Mouse (Mus musculus) lung, postnatal 0 days (tissue): ENCODE results near the gene Scnn1a. TPM values are rescaled to one million over a fixed set of nuclear protein-coding genes. Genes with fewer than 3 reads are reported as not detected.

Experiments
- ATAC-seq: fragments of 200-750 bp; cut with Nextera tagmentation; 2 replicates; pipeline ENCODE4 v1.8.0; 2017; ENCODE audit warnings: moderate library complexity
- DNase-seq: peaks from one replicate; pipeline ENCODE4 v3.0.0-alpha.2; 2016; ENCODE audit warnings: low spot score
- H3K27ac ChIP-seq: fragments of 300-500 bp; sonication (generic); 2 replicates; pipeline ENCODE4 v1.5.1; 2014; ENCODE audit warnings: antibody characterized with exemption, mild to moderate bottlenecking, low read length, mixed read lengths
- H3K27me3 ChIP-seq: fragments of 300-500 bp; sonication (generic); replicated peaks from 2 replicates; pipeline ENCODE4 v1.6.1; 2014; ENCODE audit warnings: low read length, mixed read lengths; ENCODE audit not compliant: insufficient read depth
- H3K36me3 ChIP-seq: fragments of 300-500 bp; sonication (generic); 2 replicates; pipeline ENCODE4 v1.6.1; 2014; ENCODE audit warnings: low read length, mixed read lengths; ENCODE audit not compliant: insufficient read depth
- H3K4me1 ChIP-seq: fragments of 300-500 bp; sonication (generic); 2 replicates; pipeline ENCODE4 v1.6.1; 2014; ENCODE audit warnings: antibody characterized with exemption, low read depth, low read length, mixed read lengths; ENCODE audit not compliant: insufficient read depth
- H3K4me2 ChIP-seq: fragments of 300-500 bp; sonication (generic); replicated peaks from 2 replicates; pipeline ENCODE4 v1.6.1; 2014; ENCODE audit warnings: low read depth, mild to moderate bottlenecking, low read length, moderate library complexity, mixed read lengths
- H3K4me3 ChIP-seq: fragments of 300-500 bp; sonication (generic); 2 replicates; pipeline ENCODE4 v1.5.1; 2014; ENCODE audit warnings: low read depth, low read length
- H3K9ac ChIP-seq: fragments of 300-500 bp; sonication (generic); replicated peaks from 2 replicates; pipeline ENCODE4 v1.6.1; 2014; ENCODE audit warnings: low read depth, mild to moderate bottlenecking
- H3K9me3 ChIP-seq: fragments of 300-500 bp; sonication (generic); 2 replicates; pipeline ENCODE4 v1.6.1; 2016; ENCODE audit warnings: low read length, mixed read lengths
- CTCF ChIP-seq: IDR thresholded peaks from 2 replicates; pipeline ENCODE4 v1.5.1; 2016; ENCODE audit warnings: antibody characterized with exemption, mild to moderate bottlenecking
- EP300 ChIP-seq: IDR thresholded peaks from 2 replicates; pipeline ENCODE4 v1.6.1; 2016; ENCODE audit warnings: antibody characterized with exemption, mild to moderate bottlenecking, control low read depth
- WGBS: fragments of 180-500 bp; shearing (Covaris S2); extraction: QIAGEN DNeasy Blood & Tissue Kit; methylation state at CpG from one replicate; pipeline ENCODE4 v1.1.7; 2014; 5-methylcytosine and 5-hydroxymethylcytosine counted together
- polyA plus RNA-seq: library from polyadenylated mRNA; unstranded; fragments of >200 nt; fragmentation: Nextera tagmentation; extraction: Ambion mirVana; gene quantifications from 2 replicates; pipeline ENCODE4 v1.2.1, GENCODE M21; 2015

Scnn1a gene
- polyA plus RNA-seq, 1 experiment from 2014 or later: 123 TPM

DNA sequence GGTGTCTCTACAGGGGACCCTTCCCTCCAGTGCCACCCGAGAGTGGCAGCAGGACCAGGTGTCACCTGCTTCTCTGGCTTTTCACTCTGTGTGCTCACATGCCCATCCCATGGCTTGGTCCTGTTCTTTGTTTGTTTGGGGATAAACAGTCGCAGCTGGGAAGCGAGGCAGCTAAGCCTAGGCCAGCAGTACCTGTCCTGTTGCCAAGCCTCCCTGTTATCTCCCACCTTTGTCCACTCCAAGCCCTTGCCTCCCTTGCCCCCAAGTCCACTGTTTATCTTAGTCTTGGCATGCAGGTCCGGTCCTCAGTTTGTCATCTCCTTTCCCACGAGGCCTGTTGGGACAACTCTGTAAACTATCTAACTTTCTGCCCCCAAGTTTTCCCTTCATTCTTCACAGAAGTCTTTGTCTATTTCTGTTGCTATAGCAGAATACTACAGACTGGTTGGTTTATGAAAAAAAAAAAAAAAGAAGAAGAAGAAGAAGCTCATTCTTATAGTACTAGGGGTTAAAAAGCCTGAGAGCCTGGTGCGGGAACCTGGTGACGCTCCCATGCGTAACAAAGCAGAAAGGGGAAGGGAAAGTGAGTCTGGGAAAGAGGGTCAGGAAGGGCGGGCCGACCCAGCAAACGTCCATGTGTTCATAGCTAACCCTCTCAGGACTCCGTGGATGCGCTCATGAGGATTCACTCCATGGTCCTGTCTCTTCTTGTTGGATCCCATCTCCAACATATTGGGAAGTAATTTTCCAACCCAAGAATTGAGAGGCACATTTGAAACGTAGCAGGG, 12.8 kb downstream of the Scnn1a start:
- H3K9me3 ChIP-seq: no peaks in the 10 kb centered on the region

DNA sequence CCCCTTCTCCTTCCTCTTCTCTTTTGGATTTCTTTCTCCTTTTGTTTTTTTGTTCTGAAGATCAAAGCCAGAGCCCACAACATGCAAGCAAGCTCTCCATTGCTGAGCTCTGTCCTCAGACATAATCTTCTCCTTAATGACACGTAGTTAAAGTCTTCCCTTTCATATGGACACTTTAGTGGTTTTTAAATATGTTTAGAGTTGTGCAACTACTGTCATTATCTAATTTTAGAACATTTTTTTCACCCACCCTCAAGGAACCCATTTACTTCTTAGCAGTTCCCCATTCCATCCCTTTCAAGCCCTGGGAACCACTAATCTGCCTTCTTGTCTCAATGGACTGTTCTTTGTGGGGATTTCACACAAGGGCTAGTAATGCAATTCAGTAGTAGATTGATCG, 13.9 kb downstream of the Scnn1a start:
- WGBS: 55% methylated on average over 2 of the region's 2 CpGs
- no peaks in the 10 kb centered on the region for H3K9me3 ChIP-seq
- H3K4me1 ChIP-seq: peaks cover 4% of the 10 kb centered on the region; the same call in 1 of the 2 replicates
- ATAC-seq (peak; percentile 33), DNase-seq (peak; percentile 87)
- no peak for TF ChIP-seq CTCF
- no peak for TF ChIP-seq EP300
- H3K4me2 ChIP-seq: no peak overlapping the region
- H3K36me3 ChIP-seq: no peaks in the 10 kb centered on the region
- H3K4me3 ChIP-seq: no peak overlapping the region
- no peak overlapping the region for H3K9ac ChIP-seq
- H3K27ac ChIP-seq: peak overlapping the region; percentile 64; the same call in 1 of the 2 replicates
- H3K27me3 ChIP-seq: no peaks in the 10 kb centered on the region

More for the DNA sequence above, 12.8 kb downstream of the Scnn1a start:
- no peak overlapping the region for H3K4me3 ChIP-seq
- H3K36me3 ChIP-seq: no peaks in the 10 kb centered on the region
- no peak overlapping the region for H3K4me2 ChIP-seq
- 63% methylated on average over 14 of the region's 14 CpGs for WGBS
- TF ChIP-seq EP300 (no peak), CTCF (no peak)
- ATAC-seq (no peak), DNase-seq (peak; percentile 28)
- H3K9ac ChIP-seq: no peak overlapping the region
- 0 out of 2 replicates have a peak overlapping the region, but pooled peaks have one; percentile 64 for H3K27ac ChIP-seq
- no peaks in the 10 kb centered on the region for H3K27me3 ChIP-seq
- no peaks in the 10 kb centered on the region for H3K4me1 ChIP-seq

DNA sequence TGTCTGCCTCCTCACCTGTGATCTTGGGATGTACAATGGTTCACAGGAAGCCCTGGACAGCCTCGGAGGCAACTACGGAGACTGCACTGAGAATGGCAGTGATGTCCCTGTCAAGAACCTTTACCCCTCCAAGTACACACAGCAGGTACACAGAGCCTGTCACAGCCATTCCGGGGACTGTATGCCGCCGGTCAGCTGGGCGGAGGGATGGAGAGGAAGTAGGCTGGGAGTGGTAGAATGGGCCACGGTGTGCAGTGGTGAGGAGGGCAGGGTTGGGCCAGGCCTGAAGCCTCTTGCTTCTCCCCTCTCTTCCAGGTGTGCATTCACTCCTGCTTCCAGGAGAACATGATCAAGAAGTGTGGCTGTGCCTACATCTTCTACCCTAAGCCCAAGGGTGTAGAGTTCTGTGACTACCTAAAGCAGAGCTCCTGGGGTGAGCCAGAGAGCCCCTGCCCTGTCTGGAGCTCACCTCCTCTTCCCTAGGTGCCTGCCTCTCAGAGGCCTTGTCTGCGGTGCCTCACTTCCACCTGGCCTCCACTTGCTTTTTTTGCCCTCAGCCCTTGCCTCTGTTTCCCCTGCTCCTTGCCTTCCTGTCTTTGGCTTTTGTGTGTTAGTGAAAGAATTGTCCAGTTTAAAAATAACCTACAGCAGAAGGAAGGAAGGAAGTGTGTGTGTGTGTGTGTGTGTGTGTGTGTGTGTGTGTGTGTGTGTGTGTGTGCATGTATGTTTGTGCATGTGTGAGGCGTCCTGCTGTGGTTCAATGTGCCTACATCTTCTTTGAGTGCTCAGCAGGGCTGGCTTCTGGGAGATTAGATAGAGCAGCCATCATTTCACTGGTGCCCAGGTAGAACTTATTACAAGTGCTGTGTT, 18.6 kb downstream of the Scnn1a start:
- Histone ChIP-seq H3K4me1 (peaks cover 16% of the 10 kb centered on the region; the same call in 1 of the 2 replicates), H3K4me2 (no peak overlapping the region), H3K4me3 (no peak overlapping the region), H3K9me3 (no peaks in the 10 kb centered on the region), H3K36me3 (no peaks in the 10 kb centered on the region; the same call in 1 of the 2 replicates), H3K9ac (no peak overlapping the region), H3K27ac (peak overlapping the region; percentile 38; the same call in 1 of the 2 replicates), H3K27me3 (no peaks in the 10 kb centered on the region)
- ATAC-seq: no peak
- WGBS: 55% methylated on average over 8 of the region's 9 CpGs
- DNase-seq: no peak
- no peak for TF ChIP-seq CTCF
- peak; percentile 51; the same call in 1 of the 2 replicates for TF ChIP-seq EP300

DNA sequence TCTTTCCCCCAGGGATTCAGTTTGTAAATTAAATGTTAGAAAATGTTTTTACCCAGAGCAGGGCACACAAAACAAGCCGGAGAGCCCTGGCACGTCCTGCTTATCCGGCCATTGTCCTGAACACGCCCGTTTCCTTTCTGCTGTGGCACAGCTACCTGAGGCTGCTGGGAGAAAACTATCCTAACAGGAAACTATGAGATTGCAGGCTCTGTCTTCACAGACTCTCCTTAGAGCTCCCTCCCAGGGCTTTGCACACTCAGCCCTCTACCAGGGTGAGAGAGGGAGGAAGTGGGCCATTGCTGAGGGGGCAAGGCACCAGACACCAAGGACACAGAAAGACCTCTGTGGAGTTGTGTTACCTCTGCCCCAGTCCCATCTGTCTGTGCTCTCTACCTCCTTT, 19.8 kb downstream of the Scnn1a start:
- peak; percentile 56 for ATAC-seq
- Histone ChIP-seq H3K36me3 (no peaks in the 10 kb centered on the region; the same call in 1 of the 2 replicates), H3K27ac (peak overlapping the region; percentile 84), H3K4me1 (peaks cover 23% of the 10 kb centered on the region; the same call in 1 of the 2 replicates), H3K4me2 (no peak overlapping the region), H3K27me3 (no peaks in the 10 kb centered on the region), H3K9ac (no peak overlapping the region), H3K4me3 (no peak overlapping the region), H3K9me3 (no peaks in the 10 kb centered on the region)
- peak; percentile 60 for DNase-seq
- TF ChIP-seq EP300 (peak; percentile 76), CTCF (no peak)
- 64% methylated on average over 5 of the region's 5 CpGs for WGBS

DNA sequence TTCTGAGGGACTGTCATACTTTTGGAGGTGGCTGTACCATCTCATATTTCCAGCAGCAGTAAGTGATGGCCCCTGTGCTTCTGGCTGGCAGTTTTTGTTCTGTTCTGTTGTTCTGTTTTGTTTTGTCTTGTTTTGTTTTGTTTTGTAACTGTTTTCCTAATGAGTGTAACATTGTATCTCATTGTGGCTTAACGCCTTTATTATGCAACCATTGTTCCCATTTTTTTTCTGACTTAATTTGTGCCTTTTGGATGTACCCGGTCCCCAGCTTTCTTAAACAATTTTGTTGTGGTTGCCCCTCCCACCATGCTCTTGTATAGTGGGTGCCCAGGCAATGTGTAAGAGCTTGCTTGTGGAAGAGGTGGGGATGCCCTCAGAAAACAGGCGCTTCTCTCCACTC, 21.7 kb downstream of the Scnn1a start:
- H3K4me3 ChIP-seq: no peak overlapping the region
- peak; percentile 2; the same call in 1 of the 2 replicates for ATAC-seq
- WGBS: 50% methylated on average over 3 of the region's 3 CpGs

More for the DNA sequence above, 21.7 kb downstream of the Scnn1a start:
- no peaks in the 10 kb centered on the region for H3K27me3 ChIP-seq
- H3K36me3 ChIP-seq: no peaks in the 10 kb centered on the region; the same call in 1 of the 2 replicates
- no peaks in the 10 kb centered on the region for H3K9me3 ChIP-seq
- 0 out of 2 replicates have a peak overlapping the region, but pooled peaks have one; percentile 51 for H3K27ac ChIP-seq
- peaks cover 23% of the 10 kb centered on the region; the same call in 1 of the 2 replicates for H3K4me1 ChIP-seq
- H3K9ac ChIP-seq: no peak overlapping the region
- H3K4me2 ChIP-seq: no peak overlapping the region
- TF ChIP-seq EP300: peak; percentile 17; the same call in 1 of the 2 replicates
- TF ChIP-seq CTCF: no peak
- peak; percentile 59 for DNase-seq
